Mouse (Mus musculus): ENCODE data around the gene Mark3. TPM values are rescaled to one million over a fixed set of nuclear protein-coding genes. Genes with fewer than 3 reads are reported as not detected.

Mark3 gene
- total and polyA plus RNA-seq, 3 experiments, result 43.9 to 71.6 TPM; not detected in 1

DNA sequence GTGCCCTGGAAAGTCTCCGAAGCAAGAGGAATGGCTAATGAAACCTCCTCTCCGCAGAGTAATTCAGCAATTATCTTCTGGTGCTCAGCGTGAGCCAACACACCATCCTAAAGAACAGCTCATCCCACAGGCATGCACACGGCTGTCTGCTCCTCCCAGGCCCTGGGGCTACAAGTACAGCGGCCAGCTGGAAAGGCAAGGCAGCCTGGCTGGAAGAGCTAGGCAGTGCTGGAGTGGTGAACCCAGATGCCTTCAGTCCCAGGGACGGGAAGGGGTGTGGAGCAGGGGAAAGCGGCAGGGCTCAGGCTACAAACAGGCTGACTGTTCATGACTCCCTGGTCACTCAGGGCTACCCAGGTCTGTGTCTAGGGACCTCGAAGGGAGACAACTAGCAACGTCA is 130.3 kb downstream of the Mark3 start:
- DNase-seq (ENCODE audit: low read depth, low spot score), result no peak
- no peak overlapping the region for H3K27ac ChIP-seq (ENCODE audit: control insufficient read depth, low read depth, low read length)
- H3K4me3 ChIP-seq (ENCODE audit: control insufficient read depth in 1 of 2, insufficient read depth in 1 of 2, low read depth in 2 of 2, low read length in 2 of 2), result no peak overlapping the region
- no peak overlapping the region for H3K9ac ChIP-seq (ENCODE audit: control insufficient read depth, low read depth, low read length, poor library complexity, severe bottlenecking)
- TF ChIP-seq ZNF384 (IDR thresholded peaks at IDR 0.05; ENCODE audit: low read depth, low read length) (no peak), SMC3 (IDR thresholded peaks at IDR 0.05; ENCODE audit: low read depth, low read length) (no peak), CTCF (IDR thresholded peaks at IDR 0.05 in 2 of 3, conservative IDR thresholded peaks at IDR 0.05 in 1 of 3; ENCODE audit: control insufficient read depth in 1 of 3, insufficient read depth in 1 of 3, low read depth in 2 of 3, low read length in 3 of 3, poor library complexity in 1 of 3, severe bottlenecking in 1 of 3) (no peak), POLR2A (IDR thresholded peaks at IDR 0.05; ENCODE audit: control insufficient read depth in 1 of 2, insufficient read depth in 1 of 2, low read depth in 1 of 2, low read length in 2 of 2, poor library complexity in 1 of 2) (no peak), TAL1 (IDR thresholded peaks at IDR 0.05; ENCODE audit: low read length) (no peak), BHLHE40 (IDR thresholded peaks at IDR 0.05; ENCODE audit: borderline replicate concordance, low read depth, low read length) (no peak), EP300 (IDR thresholded peaks at IDR 0.05; ENCODE audit: low read depth in 1 of 2, low read length in 2 of 2) (no peak), JUND (IDR thresholded peaks at IDR 0.05; ENCODE audit: low read depth, low read length) (no peak), TCF12 (IDR thresholded peaks at IDR 0.05; ENCODE audit: low read depth, low read length) (no peak)
- no peaks in the 10 kb centered on the region for H3K79me2 ChIP-seq (ENCODE audit: control insufficient read depth, insufficient read depth, low read length, poor library complexity)
- H3K4me1 ChIP-seq (ENCODE audit: control insufficient read depth in 1 of 2, insufficient read depth in 2 of 2, low read length in 2 of 2), result no peaks in the 10 kb centered on the region
- H3K27me3 ChIP-seq (ENCODE audit: control insufficient read depth in 1 of 2, insufficient read depth in 2 of 2, low read length in 2 of 2), result no peaks in the 10 kb centered on the region
- H3K36me3 ChIP-seq (ENCODE audit: control insufficient read depth in 1 of 2, insufficient read depth in 2 of 2, low read length in 2 of 2), result no peaks in the 10 kb centered on the region
- no peaks in the 10 kb centered on the region for H3K9me3 ChIP-seq (replicated peaks; ENCODE audit: insufficient read depth, low read length)

DNA sequence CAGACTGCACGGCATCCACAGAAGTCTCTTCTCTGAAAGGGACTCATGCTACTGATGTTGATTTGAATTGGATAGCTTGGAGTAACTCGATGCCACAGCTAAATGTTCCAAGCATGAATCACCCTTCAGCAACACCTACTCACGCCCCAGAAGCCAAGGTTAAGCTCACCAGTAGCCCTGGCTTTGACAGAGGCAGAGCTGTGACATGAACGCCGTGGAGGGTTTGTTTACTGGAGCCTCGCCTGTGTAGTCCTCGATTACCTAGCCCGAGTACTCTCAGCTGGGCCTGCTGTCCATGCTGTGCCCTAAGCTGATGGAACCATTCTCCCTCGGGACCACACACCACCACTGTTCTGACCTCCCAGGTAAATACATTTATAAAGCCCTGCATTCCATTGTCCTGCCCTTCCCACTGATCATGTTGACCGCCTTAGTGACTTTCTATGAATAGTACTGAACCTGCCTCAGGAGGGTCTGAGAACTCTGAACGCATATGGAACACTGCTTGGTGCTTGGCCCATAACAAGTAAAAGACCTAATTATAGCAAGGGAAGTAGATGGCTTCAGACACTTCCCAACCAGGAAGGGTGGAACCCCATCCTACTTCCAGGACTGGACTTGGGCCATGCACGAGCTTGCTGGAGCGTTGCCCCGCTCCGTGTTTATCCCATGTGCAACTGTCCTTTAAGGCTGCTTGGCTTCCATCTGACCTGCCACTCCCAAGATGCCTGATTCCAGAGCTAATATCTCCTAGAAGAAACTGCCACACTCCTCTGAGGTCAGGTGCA is 131.1 kb downstream of the Mark3 start:
- peaks cover 0 to 2% of the 10 kb centered on the region in 2 experiments; a peak in 1 of 4 replicates for H3K36me3 ChIP-seq (ENCODE audit: control insufficient read depth in 1 of 2, insufficient read depth in 2 of 2, low read length in 2 of 2)
- no peaks in the 10 kb centered on the region for H3K27me3 ChIP-seq (ENCODE audit: control insufficient read depth in 1 of 2, insufficient read depth in 2 of 2, low read length in 2 of 2)
- no peak overlapping the region for H3K27ac ChIP-seq (ENCODE audit: control insufficient read depth, low read depth, low read length)
- TF ChIP-seq ZC3H11A (IDR thresholded peaks at IDR 0.05; ENCODE audit: low read depth, low read length) (no peak), NRF1 (IDR thresholded peaks at IDR 0.05; ENCODE audit: insufficient read depth, low read depth, low read length, poor library complexity, severe bottlenecking) (no peak), CHD1 (IDR thresholded peaks at IDR 0.05; ENCODE audit: low read depth, low read length) (no peak), MYC (IDR thresholded peaks at IDR 0.05; ENCODE audit: low read depth, low read length) (no peak), JUND (IDR thresholded peaks at IDR 0.05; ENCODE audit: low read depth, low read length) (no peak), ZKSCAN1 (IDR thresholded peaks at IDR 0.05; ENCODE audit: low read depth, low read length) (no peak)
- H3K79me2 ChIP-seq (ENCODE audit: control insufficient read depth, insufficient read depth, low read length, poor library complexity), result peaks cover 5% of the 10 kb centered on the region
- no peak overlapping the region for H3K4me3 ChIP-seq (ENCODE audit: control insufficient read depth in 1 of 2, insufficient read depth in 1 of 2, low read depth in 2 of 2, low read length in 2 of 2)
- H3K9me3 ChIP-seq (replicated peaks; ENCODE audit: insufficient read depth, low read length), result no peaks in the 10 kb centered on the region
- no peaks in the 10 kb centered on the region for H3K4me1 ChIP-seq (ENCODE audit: control insufficient read depth in 1 of 2, insufficient read depth in 2 of 2, low read length in 2 of 2)
- no peak overlapping the region for H3K9ac ChIP-seq (ENCODE audit: control insufficient read depth, low read depth, low read length, poor library complexity, severe bottlenecking)
- no peak for DNase-seq (ENCODE audit: low read depth, low spot score)

Other genes with a start within 250 kb of the Mark3 start
- not detected in 2 replicates for gene Cdc42bpb, start 196.8 kb upstream of the Mark3 start, total RNA-seq (2012; rRNA removed)
- gene Cdc42bpb, start 196.8 kb upstream of the Mark3 start, polyA plus RNA-seq (2012; ENCODE audit: insufficient read depth in 1 of 2, insufficient read length in 2 of 2, low read depth in 1 of 2, low replicate concordance in 2 of 2, missing spikeins in 1 of 2), result not detected
- gene Lbhd2, start 167.7 kb upstream of the Mark3 start, total RNA-seq (2012; rRNA removed), result not detected in 2 replicates
- gene Lbhd2, start 167.7 kb upstream of the Mark3 start, polyA plus RNA-seq (2012; ENCODE audit: insufficient read depth in 1 of 2, insufficient read length in 2 of 2, low read depth in 1 of 2, low replicate concordance in 2 of 2, missing spikeins in 1 of 2), result not detected
- 0.04 TPM in 1 of 2 replicates, not detected in the other for gene Exoc3l4, start 157.5 kb upstream of the Mark3 start, total RNA-seq (2012; rRNA removed)
- gene Exoc3l4, start 157.5 kb upstream of the Mark3 start, polyA plus RNA-seq (2012; ENCODE audit: insufficient read depth in 1 of 2, insufficient read length in 2 of 2, low read depth in 1 of 2, low replicate concordance in 2 of 2, missing spikeins in 1 of 2), result under 1 TPM in 1 of 2 experiments, not detected in 1; 0.17 TPM
- 62.5 and 77.2 TPM in 2 replicates for gene Tnfaip2, start 132.1 kb upstream of the Mark3 start, total RNA-seq (2012; rRNA removed)
- gene Tnfaip2, start 132.1 kb upstream of the Mark3 start, polyA plus RNA-seq (2012; ENCODE audit: insufficient read depth in 1 of 2, insufficient read length in 2 of 2, low read depth in 1 of 2, low replicate concordance in 2 of 2, missing spikeins in 1 of 2), result 10 to 100 TPM; 51.4 to 66.8 TPM
- gene Gm266, start 88.7 kb upstream of the Mark3 start, total RNA-seq (2012; rRNA removed), result not detected in 2 replicates
- gene Gm266, start 88.7 kb upstream of the Mark3 start, polyA plus RNA-seq (2012; ENCODE audit: insufficient read depth in 1 of 2, insufficient read length in 2 of 2, low read depth in 1 of 2, low replicate concordance in 2 of 2, missing spikeins in 1 of 2), result not detected
- 183 and 201 TPM in 2 replicates for gene Eif5, start 36.5 kb upstream of the Mark3 start, total RNA-seq (2012; rRNA removed)
- gene Eif5, start 36.5 kb upstream of the Mark3 start, polyA plus RNA-seq (2012; ENCODE audit: insufficient read depth in 1 of 2, insufficient read length in 2 of 2, low read depth in 1 of 2, low replicate concordance in 2 of 2, missing spikeins in 1 of 2), result 100 to 1,000 TPM; 276 to 330 TPM
- not detected in 2 replicates for gene Ckb, start 97.8 kb downstream of the Mark3 start, total RNA-seq (2012; rRNA removed)
- under 1 TPM in 1 of 2 experiments, not detected in 1; 0.08 TPM for gene Ckb, start 97.8 kb downstream of the Mark3 start, polyA plus RNA-seq (2012; ENCODE audit: insufficient read depth in 1 of 2, insufficient read length in 2 of 2, low read depth in 1 of 2, low replicate concordance in 2 of 2, missing spikeins in 1 of 2)
- 53.9 and 77.5 TPM in 2 replicates for gene Trmt61a, start 103.6 kb downstream of the Mark3 start, total RNA-seq (2012; rRNA removed)
- gene Trmt61a, start 103.6 kb downstream of the Mark3 start, polyA plus RNA-seq (2012; ENCODE audit: insufficient read depth in 1 of 2, insufficient read length in 2 of 2, low read depth in 1 of 2, low replicate concordance in 2 of 2, missing spikeins in 1 of 2), result 10 to 100 TPM in 1 of 2 experiments, not detected in 1; 41.4 TPM
- 33.3 and 38.0 TPM in 2 replicates for gene Bag5, start 138.7 kb downstream of the Mark3 start, total RNA-seq (2012; rRNA removed)
- 10 to 100 TPM in 1 of 2 experiments, not detected in 1; 24.0 TPM for gene Bag5, start 138.7 kb downstream of the Mark3 start, polyA plus RNA-seq (2012; ENCODE audit: insufficient read depth in 1 of 2, insufficient read length in 2 of 2, low read depth in 1 of 2, low replicate concordance in 2 of 2, missing spikeins in 1 of 2)
- 19.3 and 25.7 TPM in 2 replicates for gene Apopt1, start 138.7 kb downstream of the Mark3 start, total RNA-seq (2012; rRNA removed)
- 10 to 100 TPM in 1 of 2 experiments, not detected in 1; 46.5 TPM for gene Apopt1, start 138.7 kb downstream of the Mark3 start, polyA plus RNA-seq (2012; ENCODE audit: insufficient read depth in 1 of 2, insufficient read length in 2 of 2, low read depth in 1 of 2, low replicate concordance in 2 of 2, missing spikeins in 1 of 2)
- gene Klc1, start 184.3 kb downstream of the Mark3 start, total RNA-seq (2012; rRNA removed), result 29.1 and 30.7 TPM in 2 replicates
- 10 to 100 TPM in 1 of 2 experiments, not detected in 1; 60.4 TPM for gene Klc1, start 184.3 kb downstream of the Mark3 start, polyA plus RNA-seq (2012; ENCODE audit: insufficient read depth in 1 of 2, insufficient read length in 2 of 2, low read depth in 1 of 2, low replicate concordance in 2 of 2, missing spikeins in 1 of 2)
- 9.0 and 10.0 TPM in 2 replicates for gene Xrcc3, start 239.3 kb downstream of the Mark3 start, total RNA-seq (2012; rRNA removed)
- 10 to 100 TPM in 1 of 2 experiments, not detected in 1; 18.8 TPM for gene Xrcc3, start 239.3 kb downstream of the Mark3 start, polyA plus RNA-seq (2012; ENCODE audit: insufficient read depth in 1 of 2, insufficient read length in 2 of 2, low read depth in 1 of 2, low replicate concordance in 2 of 2, missing spikeins in 1 of 2)
- gene Zfyve21, start 239.6 kb downstream of the Mark3 start, total RNA-seq (2012; rRNA removed), result 7.2 and 8.1 TPM in 2 replicates
- gene Zfyve21, start 239.6 kb downstream of the Mark3 start, polyA plus RNA-seq (2012; ENCODE audit: insufficient read depth in 1 of 2, insufficient read length in 2 of 2, low read depth in 1 of 2, low replicate concordance in 2 of 2, missing spikeins in 1 of 2), result 1 to 10 TPM in 1 of 2 experiments, not detected in 1; 9.1 TPM